Mouse (Mus musculus) kidney, postnatal 0 days (tissue): Measurements from ENCODE around the gene Slc6a5. TPM values are rescaled to one million over a fixed set of nuclear protein-coding genes. Genes with fewer than 3 reads are reported as not detected.
"Not testable (repeated sequence)": the region's sequence is repeated elsewhere in the genome, so short reads cannot be mapped to it uniquely, and the experiment has no call there.

Experiments used
- ATAC-seq: fragments of 200-750 bp; cut with Nextera tagmentation; replicated peaks from 2 replicates; pipeline ENCODE4 v1.8.0; 2017; ENCODE audit warnings: low read depth, moderate number of reproducible peaks, moderate TSS enrichment, moderate library complexity; ENCODE audit not compliant: low FRiP score
- DNase-seq: peaks from one replicate; pipeline ENCODE4 v3.0.0-alpha.2; 2016; ENCODE audit warnings: low spot score
- H3K27ac ChIP-seq: fragments of 300-500 bp; sonication (generic); 2 replicates; pipeline ENCODE4 v1.5.1; 2014; ENCODE audit warnings: mild to moderate bottlenecking
- H3K27me3 ChIP-seq: fragments of 300-500 bp; sonication (generic); 2 replicates; pipeline ENCODE4 v1.6.1; 2014; ENCODE audit warnings: low read length, mixed read lengths; ENCODE audit not compliant: insufficient read depth
- H3K36me3 ChIP-seq: fragments of 300-500 bp; sonication (generic); 2 replicates; pipeline ENCODE4 v1.6.1; 2014; ENCODE audit warnings: low read length, mixed read lengths; ENCODE audit not compliant: insufficient read depth
- H3K4me1 ChIP-seq: fragments of 300-500 bp; sonication (generic); replicated peaks from 2 replicates; pipeline ENCODE4 v1.6.1; 2014; ENCODE audit warnings: antibody characterized with exemption, low read length, mixed read lengths; ENCODE audit not compliant: insufficient read depth
- H3K4me2 ChIP-seq: fragments of 300-500 bp; sonication (generic); 2 replicates; pipeline ENCODE4 v1.6.1; 2014; ENCODE audit warnings: mild to moderate bottlenecking, low read length, moderate library complexity, mixed read lengths
- H3K4me3 ChIP-seq: fragments of 300-500 bp; sonication (generic); replicated peaks from 2 replicates; pipeline ENCODE4 v1.5.1; 2014; ENCODE audit warnings: low read depth, low read length
- H3K9ac ChIP-seq: fragments of 300-500 bp; sonication (generic); 2 replicates; pipeline ENCODE4 v1.6.1; 2014; ENCODE audit warnings: low read depth, low read length
- H3K9me3 ChIP-seq: fragments of 300-500 bp; sonication (generic); replicated peaks from 2 replicates; pipeline ENCODE4 v1.6.1; 2016; ENCODE audit warnings: low read length, inconsistent platforms, mixed read lengths
- CTCF ChIP-seq: IDR thresholded peaks from 2 replicates; pipeline ENCODE4 v1.5.1; 2016; ENCODE audit warnings: antibody characterized with exemption, low read depth, mild to moderate bottlenecking, moderate library complexity
- whole genome bisulfite sequencing: fragments of 180-500 bp; shearing (Covaris S2); extraction: QIAGEN DNeasy Blood & Tissue Kit; methylation state at CpG from one replicate; pipeline ENCODE4 v1.1.7; 2014; 5-methylcytosine and 5-hydroxymethylcytosine counted together
- polyA plus RNA-seq: library from polyadenylated mRNA; unstranded; fragments of >200 nt; fragmentation: Nextera tagmentation; extraction: Ambion mirVana; gene quantifications from 2 replicates; pipeline ENCODE4 v1.2.1, GENCODE M21; 2015

The Slc6a5 gene
- polyA plus RNA-seq, 1 experiment from 2014 or later, result not detected

GRCm38 (mm10) chr7:49919494-49919893, 9.5 kb downstream of the Slc6a5 start:
- DNase-seq (no peak), ATAC-seq (no peak)
- no peak overlapping the region for H3K4me2 ChIP-seq
- peak; percentile 3; the same call in 1 of the 2 replicates for TF ChIP-seq CTCF
- no peaks in the 10 kb centered on the region for H3K4me1 ChIP-seq
- no peak overlapping the region for H3K9ac ChIP-seq
- no peak overlapping the region for H3K27ac ChIP-seq
- no peak overlapping the region for H3K4me3 ChIP-seq
- WGBS, result 84% methylated on average over 4 of the region's 4 CpGs
- peaks cover 25% of the 10 kb centered on the region for H3K27me3 ChIP-seq
- H3K36me3 ChIP-seq, result no peaks in the 10 kb centered on the region
- H3K9me3 ChIP-seq, result no peaks in the 10 kb centered on the region

GRCm38 (mm10) chr7:49920751-49921150, 10.8 kb downstream of the Slc6a5 start:
- Histone ChIP-seq H3K27me3 (peaks cover 13% of the 10 kb centered on the region), H3K36me3 (no peaks in the 10 kb centered on the region), H3K9me3 (no peaks in the 10 kb centered on the region), H3K4me2 (no peak overlapping the region), H3K9ac (no peak overlapping the region), H3K4me1 (no peaks in the 10 kb centered on the region), H3K4me3 (no peak overlapping the region), H3K27ac (no peak overlapping the region)
- 65% methylated on average over 4 of the region's 4 CpGs for WGBS
- TF ChIP-seq CTCF, result no peak
- no peak for DNase-seq
- ATAC-seq, result no peak

GRCm38 (mm10) chr7:49922928-49923327, 13.0 kb downstream of the Slc6a5 start:
- Histone ChIP-seq H3K4me3 (no peak overlapping the region), H3K4me1 (no peaks in the 10 kb centered on the region), H3K4me2 (0 out of 2 replicates have a peak overlapping the region, but pooled peaks have one; percentile 19), H3K27ac (no peak overlapping the region), H3K36me3 (no peaks in the 10 kb centered on the region), H3K9me3 (no peaks in the 10 kb centered on the region), H3K9ac (no peak overlapping the region), H3K27me3 (no peaks in the 10 kb centered on the region)
- TF ChIP-seq CTCF, result no peak
- ATAC-seq, result peak; percentile 57; the same call in 1 of the 2 replicates
- WGBS, result 39% methylated on average over 4 of the region's 4 CpGs
- DNase-seq, result peak; percentile 16

- Histone ChIP-seq H3K9me3 (no peaks in the 10 kb centered on the region), H3K9ac (no peak overlapping the region), H3K27me3 (no peaks in the 10 kb centered on the region), H3K4me2 (0 out of 2 replicates have a peak overlapping the region, but pooled peaks have one; percentile 19), H3K36me3 (no peaks in the 10 kb centered on the region), H3K4me3 (no peak overlapping the region), H3K27ac (no peak overlapping the region), H3K4me1 (no peaks in the 10 kb centered on the region)
- TF ChIP-seq CTCF, result peak; percentile 97
- DNase-seq, result peak; percentile 92
- peak; percentile 72 for ATAC-seq
- WGBS, result under 1% methylated on average over 13 of the region's 13 CpGs
Observed at GRCm38 (mm10) chr7:49923376-49923775, 13.4 kb downstream of the Slc6a5 start.

- Histone ChIP-seq H3K4me1 (no peaks in the 10 kb centered on the region), H3K27me3 (no peaks in the 10 kb centered on the region), H3K9ac (no peak overlapping the region), H3K27ac (no peak overlapping the region), H3K4me3 (no peak overlapping the region), H3K4me2 (no peak overlapping the region), H3K36me3 (no peaks in the 10 kb centered on the region), H3K9me3 (no peaks in the 10 kb centered on the region)
- WGBS, result 51% methylated on average over 3 of the region's 3 CpGs
- ATAC-seq (no peak), DNase-seq (no peak)
- TF ChIP-seq CTCF, result no peak
Observed at GRCm38 (mm10) chr7:49928571-49928970, 18.6 kb downstream of the Slc6a5 start.

- H3K36me3 ChIP-seq, result no peaks in the 10 kb centered on the region
- H3K4me3 ChIP-seq, result no peak overlapping the region
- H3K4me2 ChIP-seq, result no peak overlapping the region
- H3K27ac ChIP-seq, result no peak overlapping the region
- ATAC-seq (peak; percentile 42; the same call in 1 of the 2 replicates), DNase-seq (no peak)
- no peaks in the 10 kb centered on the region for H3K9me3 ChIP-seq
- TF ChIP-seq CTCF, result no peak
- no peaks in the 10 kb centered on the region for H3K4me1 ChIP-seq
- H3K9ac ChIP-seq, result no peak overlapping the region
- 29% methylated on average over 4 of the region's 4 CpGs for WGBS
- no peaks in the 10 kb centered on the region for H3K27me3 ChIP-seq
Observed at GRCm38 (mm10) chr7:49929999-49930398, 20.1 kb downstream of the Slc6a5 start.

- WGBS, result 84% methylated on average over 14 of the region's 14 CpGs
- H3K9me3 ChIP-seq, H3K27ac ChIP-seq, H3K4me2 ChIP-seq, H3K36me3 ChIP-seq, H3K27me3 ChIP-seq, H3K4me3 ChIP-seq, DNase-seq, H3K4me1 ChIP-seq, H3K9ac ChIP-seq, ATAC-seq: not testable (repeated sequence)
Observed at GRCm38 (mm10) chr7:49933386-49934115, 23.6 kb downstream of the Slc6a5 start.
